15 mouse cellular contexts compared by ENCODE assay signal in the genomic region with DNA sequence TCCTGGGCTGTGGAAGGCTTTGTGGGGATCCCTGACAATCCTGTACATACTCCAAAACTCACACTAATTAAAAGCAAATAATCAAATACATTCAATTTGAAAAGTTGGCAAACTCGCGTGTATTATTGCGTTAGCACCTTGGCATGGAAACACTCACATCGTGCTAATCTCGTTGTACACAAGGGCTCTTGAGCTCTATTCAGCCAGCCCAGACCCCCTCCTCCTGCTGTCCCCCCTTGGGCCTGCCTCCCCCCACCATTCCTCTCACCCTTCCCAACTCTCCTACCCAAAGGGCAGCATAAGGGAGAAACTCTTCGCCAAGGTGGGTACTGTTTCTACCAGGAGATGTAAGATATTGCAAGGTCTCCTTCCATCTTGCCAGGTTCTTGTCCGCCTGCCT.
"Had no signal": no experiment of that assay in that cellular context is flagged by ENCODE, and none has a peak within 500 bp of the region (broad histone marks: within the 10 kb centered on the region; RNA-seq: fewer than 3 reads in every experiment).

No protein-coding gene starts in this region.

- H3K36me3 ChIP-seq: kidney, embryonic 15.5 days; limb, embryonic 12.5 days; liver, embryonic 13.5 days; lung, embryonic 15.5 days; neural tube, embryonic 15.5 days had no signal

- H3K9ac ChIP-seq: kidney, embryonic 15.5 days; limb, embryonic 12.5 days; liver, embryonic 13.5 days; liver, postnatal 0 days; lung, embryonic 15.5 days; neural tube, embryonic 15.5 days had no signal

- ATAC-seq: liver, postnatal 0 days had no signal

- DNase-seq: kidney, adult 2 months; kidney, postnatal 14 days; layer of hippocampus, postnatal 36 days; liver; liver, embryonic 13.5 days; liver, postnatal 0 days; right cerebral cortex, adult 18-20 months; right cerebral cortex, postnatal 25 days; thymus, adult 18-20 months; thymus, postnatal 14 days had no signal

- H3K4me1 ChIP-seq: kidney, embryonic 15.5 days; liver, embryonic 13.5 days; lung, embryonic 15.5 days had no signal

- H3K4me2 ChIP-seq: kidney, embryonic 15.5 days; limb, embryonic 12.5 days; liver, embryonic 13.5 days; lung, embryonic 15.5 days; neural tube, embryonic 15.5 days had no signal

- H3K9me3 ChIP-seq: kidney, embryonic 15.5 days; limb, embryonic 12.5 days; liver, embryonic 13.5 days; lung, embryonic 15.5 days; neural tube, embryonic 15.5 days had no signal

- H3K27me3 ChIP-seq: limb, embryonic 12.5 days; liver, embryonic 13.5 days; lung, embryonic 15.5 days; neural tube, embryonic 15.5 days had no signal

- H3K4me3 ChIP-seq: kidney, embryonic 15.5 days; limb, embryonic 12.5 days; liver, embryonic 13.5 days; lung, embryonic 15.5 days; myocyte; neural tube, embryonic 15.5 days had no signal

- H3K27ac ChIP-seq: kidney, embryonic 15.5 days; limb, embryonic 12.5 days; liver, embryonic 13.5 days; lung, embryonic 15.5 days; neural tube, embryonic 15.5 days had no signal
